Mouse (Mus musculus): ENCODE results near the gene Lyrm9. TPM values are rescaled to one million over a fixed set of nuclear protein-coding genes. Genes with fewer than 3 reads are reported as not detected.
A peak's percentile ranks its signal among the peaks of the same experiment; 100 is the strongest.

Lyrm9 gene
- polyA plus RNA-seq, 1 experiment from 2014 or later = 20.4 TPM

GRCm38 (mm10) chr11:78840141-78840540 is 13.8 kb downstream of the Lyrm9 start:
- TF ChIP-seq CTCF (IDR thresholded peaks at IDR 0.05; ENCODE audit: low read depth) = no peak

GRCm38 (mm10) chr11:78841987-78842386 is 15.6 kb downstream of the Lyrm9 start:
- TF ChIP-seq CTCF (IDR thresholded peaks at IDR 0.05; ENCODE audit: low read depth) = no peak
- 91% methylated on average over 8 of the region's 8 CpGs for WGBS
- Histone ChIP-seq H3K27ac (ENCODE audit: low read depth, low read length) (no peak overlapping the region), H3K4me3 (ENCODE audit: low read depth, low read length) (no peak overlapping the region), H3K4me2 (replicated peaks; ENCODE audit: low read depth) (no peak overlapping the region), H3K9me3 (ENCODE audit: control insufficient read depth) (no peaks in the 10 kb centered on the region), H3K36me3 (ENCODE audit: control insufficient read depth, insufficient read depth) (0 out of 2 replicates have a peak, but pooled peaks cover 7% of the 10 kb centered on the region), H3K27me3 (replicated peaks; ENCODE audit: control insufficient read depth, insufficient read depth, low read length) (no peaks in the 10 kb centered on the region), H3K4me1 (replicated peaks; ENCODE audit: control insufficient read depth, insufficient read depth, low read length) (no peaks in the 10 kb centered on the region), H3K9ac (ENCODE audit: low read depth, low read length) (no peak overlapping the region)
- ATAC-seq = no peak

More at GRCm38 (mm10) chr11:78840141-78840540, 13.8 kb downstream of the Lyrm9 start:
- Histone ChIP-seq H3K9ac (ENCODE audit: low read depth, low read length) (no peak overlapping the region), H3K9me3 (ENCODE audit: control insufficient read depth) (no peaks in the 10 kb centered on the region), H3K4me1 (replicated peaks; ENCODE audit: control insufficient read depth, insufficient read depth, low read length) (no peaks in the 10 kb centered on the region), H3K4me2 (replicated peaks; ENCODE audit: low read depth) (no peak overlapping the region), H3K4me3 (ENCODE audit: low read depth, low read length) (no peak overlapping the region), H3K27ac (ENCODE audit: low read depth, low read length) (no peak overlapping the region), H3K36me3 (ENCODE audit: control insufficient read depth, insufficient read depth) (0 out of 2 replicates have a peak, but pooled peaks cover 7% of the 10 kb centered on the region), H3K27me3 (replicated peaks; ENCODE audit: control insufficient read depth, insufficient read depth, low read length) (no peaks in the 10 kb centered on the region)
- 45% methylated on average over 5 of the region's 5 CpGs for WGBS
- ATAC-seq = no peak

GRCm38 (mm10) chr11:78846620-78847019 is 20.2 kb downstream of the Lyrm9 start:
- no peaks in the 10 kb centered on the region for H3K36me3 ChIP-seq (ENCODE audit: control insufficient read depth, insufficient read depth)
- no peak overlapping the region for H3K4me3 ChIP-seq (ENCODE audit: low read depth, low read length)
- no peak overlapping the region for H3K9ac ChIP-seq (ENCODE audit: low read depth, low read length)
- WGBS = 82% methylated on average over 4 of the region's 4 CpGs
- no peaks in the 10 kb centered on the region for H3K9me3 ChIP-seq (ENCODE audit: control insufficient read depth)
- ATAC-seq = no peak
- H3K4me1 ChIP-seq (replicated peaks; ENCODE audit: control insufficient read depth, insufficient read depth, low read length) = no peaks in the 10 kb centered on the region; the same call in 1 of the 2 replicates
- no peak overlapping the region for H3K4me2 ChIP-seq (replicated peaks; ENCODE audit: low read depth)
- H3K27me3 ChIP-seq (replicated peaks; ENCODE audit: control insufficient read depth, insufficient read depth, low read length) = no peaks in the 10 kb centered on the region
- no peak overlapping the region for H3K27ac ChIP-seq (ENCODE audit: low read depth, low read length)
- no peak for TF ChIP-seq CTCF (IDR thresholded peaks at IDR 0.05; ENCODE audit: low read depth)

- Histone ChIP-seq H3K9ac (ENCODE audit: low read depth, low read length) (no peak overlapping the region), H3K27me3 (replicated peaks; ENCODE audit: control insufficient read depth, insufficient read depth, low read length) (no peaks in the 10 kb centered on the region), H3K4me1 (replicated peaks; ENCODE audit: control insufficient read depth, insufficient read depth, low read length) (no peaks in the 10 kb centered on the region; the same call in 1 of the 2 replicates), H3K9me3 (ENCODE audit: control insufficient read depth) (no peaks in the 10 kb centered on the region), H3K36me3 (ENCODE audit: control insufficient read depth, insufficient read depth) (no peaks in the 10 kb centered on the region), H3K4me3 (ENCODE audit: low read depth, low read length) (no peak overlapping the region), H3K4me2 (replicated peaks; ENCODE audit: low read depth) (peak overlapping the region; percentile 30; the same call in 1 of the 2 replicates), H3K27ac (ENCODE audit: low read depth, low read length) (peak overlapping the region; percentile 77)
- ATAC-seq = peak; percentile 81
- TF ChIP-seq CTCF (IDR thresholded peaks at IDR 0.05; ENCODE audit: low read depth) = no peak
- 20% methylated on average over 7 of the region's 7 CpGs for WGBS
These were observed 21.8 kb downstream of the Lyrm9 start for GRCm38 (mm10) chr11:78847884-78848848.

GRCm38 (mm10) chr11:78849859-78850258 is 23.5 kb downstream of the Lyrm9 start:
- H3K27ac ChIP-seq (ENCODE audit: low read depth, low read length) = no peak overlapping the region
- no peaks in the 10 kb centered on the region for H3K27me3 ChIP-seq (replicated peaks; ENCODE audit: control insufficient read depth, insufficient read depth, low read length)
- H3K36me3 ChIP-seq (ENCODE audit: control insufficient read depth, insufficient read depth) = no peaks in the 10 kb centered on the region
- H3K4me1 ChIP-seq (replicated peaks; ENCODE audit: control insufficient read depth, insufficient read depth, low read length) = no peaks in the 10 kb centered on the region; the same call in 1 of the 2 replicates
- no peak overlapping the region for H3K9ac ChIP-seq (ENCODE audit: low read depth, low read length)
- 84% methylated on average over 3 of the region's 3 CpGs for WGBS
- H3K9me3 ChIP-seq (ENCODE audit: control insufficient read depth) = no peaks in the 10 kb centered on the region
- ATAC-seq = no peak
- H3K4me2 ChIP-seq (replicated peaks; ENCODE audit: low read depth) = no peak overlapping the region
- no peak overlapping the region for H3K4me3 ChIP-seq (ENCODE audit: low read depth, low read length)
- no peak for TF ChIP-seq CTCF (IDR thresholded peaks at IDR 0.05; ENCODE audit: low read depth)

- Histone ChIP-seq H3K9me3 (ENCODE audit: control insufficient read depth) (no peaks in the 10 kb centered on the region), H3K4me3 (ENCODE audit: low read depth, low read length) (no peak overlapping the region), H3K27me3 (replicated peaks; ENCODE audit: control insufficient read depth, insufficient read depth, low read length) (no peaks in the 10 kb centered on the region), H3K27ac (ENCODE audit: low read depth, low read length) (no peak overlapping the region), H3K36me3 (ENCODE audit: control insufficient read depth, insufficient read depth) (no peaks in the 10 kb centered on the region), H3K4me2 (replicated peaks; ENCODE audit: low read depth) (no peak overlapping the region), H3K9ac (ENCODE audit: low read depth, low read length) (no peak overlapping the region), H3K4me1 (replicated peaks; ENCODE audit: control insufficient read depth, insufficient read depth, low read length) (no peaks in the 10 kb centered on the region; the same call in 1 of the 2 replicates)
- peak; percentile 40; the same call in 1 of the 2 replicates for ATAC-seq
- WGBS = 39% methylated on average over 9 of the region's 9 CpGs
- TF ChIP-seq CTCF (IDR thresholded peaks at IDR 0.05; ENCODE audit: low read depth) = no peak
These were observed 25.0 kb downstream of the Lyrm9 start for GRCm38 (mm10) chr11:78851216-78851870.

Data from intestine, postnatal 0 days (tissue).